Comparison of ENCODE assay signal across 10 mouse cellular contexts in the genomic region with DNA sequence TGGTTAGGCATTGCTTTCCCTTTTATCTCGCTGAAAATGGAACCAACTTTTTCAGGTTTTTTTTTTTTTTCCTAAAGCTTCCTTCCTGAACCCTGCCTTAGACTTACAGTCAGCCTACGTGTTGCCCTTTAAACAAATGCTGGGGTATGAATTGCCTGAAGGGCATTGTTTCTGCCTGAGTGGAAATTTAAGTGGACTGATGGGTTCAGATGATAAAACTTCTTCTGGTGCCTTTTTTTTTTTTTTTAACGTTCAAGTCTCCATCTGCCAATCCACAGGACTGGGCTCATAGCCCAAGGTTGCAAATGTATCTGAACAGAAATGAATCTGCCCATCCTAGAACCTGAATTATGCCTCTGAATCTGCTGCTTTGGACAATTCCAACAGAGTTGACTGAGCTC. TPM values are rescaled to one million over a fixed set of nuclear protein-coding genes. Genes with fewer than 3 reads are reported as not detected.
DNase-seq lines count a peak whose midpoint lies in the region; ATAC-seq and TF ChIP-seq lines count a peak whose summit lies in the region.
"Had no signal": no experiment of that assay in that cellular context is flagged by ENCODE, and none has a peak within 500 bp of the region (broad histone marks: within the 10 kb centered on the region; RNA-seq: fewer than 3 reads in every experiment).

No protein-coding gene starts in this region.

- H3K9ac ChIP-seq in hindbrain, embryonic 13.5 days: no peak overlapping the region
- H3K9ac ChIP-seq: lung, embryonic 15.5 days had no signal

- peak; percentile 34 for DNase-seq in left cerebral cortex, postnatal 4 days
- no peak for DNase-seq in left cerebral cortex, adult 2 months (ENCODE audit: extremely low spot score in 1 of 2, low spot score in 2 of 2)
- peak; percentile 73 for DNase-seq in NIH3T3 (ENCODE audit: low read depth)
- peak; percentile 83 for DNase-seq in cerebellum, adult 11-12 months
- no peak for DNase-seq in frontal cortex, adult 2 months (ENCODE audit: extremely low spot score in 1 of 2, low spot score in 1 of 2)
- no peak for DNase-seq in heart, adult 18-20 months
- DNase-seq: kidney, postnatal 14 days; liver had no signal

- H3K4me2 ChIP-seq in hindbrain, embryonic 13.5 days: no peak overlapping the region
- H3K4me2 ChIP-seq: lung, embryonic 15.5 days had no signal

- no peak overlapping the region for H3K27ac ChIP-seq in left cerebral cortex, adult 2 months
- H3K27ac ChIP-seq in hindbrain, embryonic 13.5 days: peak overlapping the region; percentile 85; the same call in 1 of the 2 replicates
- H3K27ac ChIP-seq: lung, embryonic 15.5 days had no signal

- 60% methylated on average over 3 of the region's 3 CpGs for WGBS in hindbrain, embryonic 13.5 days

- peaks cover 27% of the 10 kb centered on the region for H3K4me1 ChIP-seq in hindbrain, embryonic 13.5 days (replicated peaks)

- H3K4me3 ChIP-seq in left cerebral cortex, adult 2 months: no peak overlapping the region
- H3K4me3 ChIP-seq in hindbrain, embryonic 13.5 days: no peak overlapping the region
- H3K4me3 ChIP-seq: lung, embryonic 15.5 days had no signal

- H3K27me3 ChIP-seq in hindbrain, embryonic 13.5 days: no peaks in the 10 kb centered on the region
- H3K27me3 ChIP-seq: lung, embryonic 15.5 days had no signal

- no peaks in the 10 kb centered on the region for H3K36me3 ChIP-seq in hindbrain, embryonic 13.5 days
- H3K36me3 ChIP-seq: lung, embryonic 15.5 days had no signal

- no peak for ATAC-seq in hindbrain, embryonic 13.5 days (ENCODE audit: low FRiP score)

- intact Hi-C loops in left cerebral cortex, postnatal 4 days (cut with DNase I): no loop called here
- intact Hi-C loops in left cerebral cortex, adult 2 months (cut with DNase I): no loop called here

- no peak for TF ChIP-seq CTCF in left cerebral cortex, adult 2 months (IDR thresholded peaks at IDR 0.05)

- H3K9me3 ChIP-seq in hindbrain, embryonic 13.5 days: no peaks in the 10 kb centered on the region
- H3K9me3 ChIP-seq: lung, embryonic 15.5 days had no signal

RNA-seq across cellular contexts. Expression of gene Btg1, which starts 31.4 kb away (rescaled TPM):
- 10 to 100 TPM; 46.8 to 48.7 TPM for total RNA-seq in left cerebral cortex, postnatal 4 days (2021)
- total RNA-seq in left cerebral cortex, adult 2 months (2021): 10 to 100 TPM; 35.2 to 36.4 TPM
- polyA plus RNA-seq in hindbrain, embryonic 13.5 days (2015; fragmentation: Nextera tagmentation; extraction: Ambion mirVana): 51.8 and 52.7 TPM in 2 replicates
- 41.6 and 51.6 TPM in 2 replicates for polyA plus RNA-seq in frontal cortex, adult 2 months (2012; rRNA removed)
- 10 to 100 TPM; 34.2 to 43.1 TPM for total RNA-seq in heart, adult 18-20 months (2021)

Comparison
In these comparisons a context has a peak if more than half of its experiments do, and no peak if none do; other contexts are left out.
1. DNase-seq: peak in left cerebral cortex, postnatal 4 days (single experiment), NIH3T3 (single experiment) and cerebellum, adult 11-12 months (single experiment); none in left cerebral cortex, adult 2 months (0 of 2), frontal cortex, adult 2 months (0 of 2) and heart, adult 18-20 months (0 of 2).